Mouse (Mus musculus) spleen, postnatal 4 days (tissue): Measurements from ENCODE around the gene Stra8.

Experiments
- DNase-seq, 2 experiments: peaks; one replicate each; pipeline ENCODE4 v3.0.0; 2022; ENCODE audit warnings: low spot score in 2 of 2

Stra8 gene

DNA sequence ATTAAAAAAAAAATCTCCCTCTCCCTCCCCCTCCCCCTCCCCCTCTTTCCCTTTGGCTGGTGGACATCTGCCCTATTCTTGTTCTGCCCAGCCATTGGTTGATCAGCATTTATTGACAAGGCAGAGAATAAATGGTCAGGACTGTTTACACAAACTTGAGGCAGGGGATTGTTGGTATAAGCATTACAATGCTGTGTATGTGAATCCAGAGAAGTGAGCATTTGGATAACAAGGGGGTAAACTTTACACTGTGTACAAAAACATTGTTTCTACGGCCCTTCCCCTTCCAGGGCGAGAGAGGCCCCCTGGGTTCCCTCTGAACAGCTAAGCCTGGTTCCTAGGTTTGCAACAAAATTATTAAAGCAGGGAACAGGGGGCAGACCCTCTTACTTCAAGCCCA, 21.5 kb downstream of the Stra8 start:
- DNase-seq = no peak

GRCm38 (mm10) chr6:34942446-34942845, 22.5 kb downstream of the Stra8 start:
- no peak for DNase-seq

GRCm38 (mm10) chr6:34943499-34943898, 23.5 kb downstream of the Stra8 start:
- no peak for DNase-seq

DNA sequence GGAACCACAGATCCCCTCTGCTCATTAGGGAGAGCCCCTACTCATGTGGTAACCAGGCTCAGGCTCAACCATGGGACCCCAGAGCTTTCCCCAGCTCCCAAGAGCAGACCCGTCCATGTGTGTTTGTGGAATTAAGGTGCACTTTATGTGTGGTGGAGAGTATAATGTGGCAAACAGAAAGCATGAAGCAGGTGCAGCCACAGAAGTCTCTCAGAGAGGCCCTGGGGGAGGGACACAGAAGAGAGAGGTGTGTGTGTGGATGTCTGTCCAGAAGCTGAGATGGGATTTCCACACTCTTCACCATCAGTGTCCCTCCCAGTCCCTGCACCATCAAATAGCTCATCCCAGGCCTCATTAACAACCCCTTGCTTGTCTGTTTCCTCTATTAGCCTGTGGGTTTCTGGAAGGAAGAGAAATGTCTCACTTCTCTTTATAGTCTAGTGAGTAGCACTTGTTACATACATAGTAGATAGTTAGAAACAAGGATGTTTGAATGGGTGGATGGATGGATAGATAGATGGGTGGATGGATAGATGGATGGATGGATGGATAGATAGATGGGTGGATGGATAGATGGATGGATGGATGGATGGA, 26.6 kb downstream of the Stra8 start:
- DNase-seq = no peak

GRCm38 (mm10) chr6:34948461-34948860, 28.5 kb downstream of the Stra8 start:
- no peak for DNase-seq

- no peak for DNase-seq
These were observed 31.6 kb downstream of the Stra8 start for GRCm38 (mm10) chr6:34951518-34951917.

- no peak for DNase-seq
These were observed 32.1 kb downstream of the Stra8 start for GRCm38 (mm10) chr6:34951956-34952667.

DNA sequence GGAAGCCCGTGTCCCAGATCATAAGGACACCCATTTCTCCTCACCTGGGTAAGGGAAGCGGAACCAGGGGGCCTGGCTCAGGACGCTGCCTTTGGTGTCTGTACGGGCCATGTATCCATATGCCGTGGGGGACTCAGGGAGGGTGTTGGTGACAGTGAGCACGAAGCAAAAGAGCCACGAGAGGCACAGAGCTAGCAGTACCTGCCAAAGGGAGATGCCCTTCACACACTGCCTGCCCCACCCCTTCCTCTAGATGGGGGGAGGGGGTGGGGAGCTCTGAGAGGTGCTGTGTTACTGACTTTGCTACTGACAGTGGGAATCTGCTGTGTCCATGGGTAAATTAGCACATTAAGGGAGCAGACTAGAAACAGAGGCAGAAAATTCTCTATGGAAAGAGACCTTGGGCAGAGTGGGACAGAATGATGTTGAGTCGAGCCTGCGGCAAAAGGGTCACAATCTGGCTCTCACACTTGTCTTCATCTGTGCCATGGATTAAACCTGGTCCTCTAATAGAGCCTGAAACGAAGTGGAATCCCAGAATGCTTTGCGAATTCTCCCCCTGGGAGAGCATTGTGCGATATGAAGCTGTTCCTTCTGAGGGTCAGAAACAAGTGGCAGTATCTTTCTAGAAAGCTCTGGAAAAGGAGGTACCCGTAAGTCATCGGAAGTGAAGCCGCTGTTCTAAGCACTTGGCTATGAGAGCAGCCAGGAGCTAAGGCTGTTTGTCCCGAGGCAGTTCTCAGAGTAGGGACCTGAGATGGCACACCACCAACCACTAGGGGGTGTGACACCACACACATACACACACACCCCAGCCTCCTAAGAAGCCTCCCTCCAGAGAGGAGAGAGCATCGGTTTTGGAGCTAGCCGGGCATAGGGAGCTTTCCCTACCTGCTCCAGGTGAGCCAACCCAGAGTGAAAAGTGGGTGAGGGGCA, 35.2 kb downstream of the Stra8 start:
- no peak for DNase-seq

DNA sequence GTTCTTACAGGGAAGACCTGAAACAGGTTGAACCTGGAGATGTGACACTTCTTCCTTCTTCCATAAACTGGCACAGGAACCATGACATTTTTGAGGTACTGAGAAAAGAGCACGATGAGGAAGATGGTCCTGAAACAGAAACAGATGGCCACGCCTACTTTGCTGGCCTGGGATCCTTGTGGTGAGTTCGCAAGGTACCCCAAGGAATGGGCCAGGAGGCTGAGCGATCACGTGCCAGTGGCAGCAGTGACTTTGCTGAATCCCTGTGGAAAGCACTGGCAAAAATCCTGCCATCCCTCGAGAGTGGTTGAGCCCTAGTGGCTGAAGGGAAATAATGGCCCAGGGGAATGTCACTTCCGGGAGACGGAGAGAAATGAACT, 35.9 kb downstream of the Stra8 start:
- DNase-seq = no peak

DNA sequence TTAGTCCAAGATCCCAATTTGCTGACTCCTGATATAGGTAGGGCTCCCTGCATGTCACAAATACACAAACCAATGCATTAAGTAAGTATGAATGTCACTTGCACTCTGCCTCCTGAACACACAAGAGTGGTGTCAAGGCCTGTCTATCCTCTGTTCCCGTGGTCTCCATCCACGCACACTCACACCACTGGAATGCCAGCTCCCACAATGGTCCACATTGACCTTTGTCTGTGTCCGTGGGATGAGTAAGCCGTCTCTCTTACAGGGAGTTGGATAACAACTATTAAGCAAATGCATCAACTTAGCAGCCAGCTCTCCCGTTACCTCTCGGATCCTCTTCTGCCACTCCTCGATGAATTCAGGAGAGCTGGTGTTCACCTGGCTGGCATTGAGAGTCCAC, 39.2 kb downstream of the Stra8 start:
- no peak for DNase-seq

DNA sequence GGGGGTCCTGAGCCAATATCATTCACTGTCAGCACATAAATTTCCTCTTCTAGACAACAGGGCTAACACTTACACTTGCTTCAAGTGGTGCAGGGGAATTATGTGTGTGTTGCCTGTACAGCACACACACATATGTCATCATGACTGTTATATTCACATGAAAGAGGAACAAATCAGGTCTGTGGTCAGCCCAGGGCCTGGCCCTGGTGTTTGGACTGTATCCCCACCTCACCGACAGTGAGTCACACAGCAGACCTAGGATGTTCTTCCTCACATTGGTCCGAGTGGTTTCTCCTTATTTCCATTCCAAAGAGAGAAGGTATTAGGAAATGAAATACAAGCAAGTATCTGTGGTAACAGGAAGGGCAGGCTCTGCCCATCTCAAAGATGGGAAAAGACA, 44.6 kb downstream of the Stra8 start:
- no peak for DNase-seq

DNA sequence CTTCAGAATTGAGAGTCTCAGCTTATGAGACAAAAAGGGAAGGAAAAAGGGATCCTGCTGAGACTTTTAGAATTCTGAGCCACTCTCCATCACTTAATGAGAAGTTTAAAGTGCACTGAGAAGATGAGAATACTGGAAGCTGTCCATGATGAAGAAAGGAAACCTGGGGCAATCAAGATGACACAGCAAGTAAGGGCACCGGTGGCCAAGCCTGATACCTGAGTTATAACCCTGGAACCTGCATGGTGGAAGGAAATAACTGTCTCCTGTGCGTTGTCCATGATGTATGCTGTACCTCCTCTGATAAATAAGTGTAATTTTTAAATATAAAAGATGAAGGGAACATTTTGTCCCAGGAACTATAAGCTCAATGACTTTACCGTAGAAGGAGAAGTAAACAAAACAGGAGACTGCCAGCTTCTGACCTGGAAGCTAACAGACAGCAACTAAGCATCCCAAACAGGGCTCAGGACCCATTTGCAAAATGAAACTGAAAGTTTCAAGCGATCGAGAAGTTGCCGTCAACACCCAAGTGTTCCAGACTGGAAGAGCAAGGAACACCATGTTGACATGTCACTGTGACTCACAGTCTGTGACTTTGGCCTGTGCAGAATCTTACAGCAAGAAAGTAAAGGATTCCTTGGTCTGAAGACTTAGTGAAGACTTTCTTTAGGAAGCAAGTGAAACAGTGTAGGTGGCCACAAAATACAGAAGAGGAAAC, 46.0 kb downstream of the Stra8 start:
- no peak for DNase-seq

DNA sequence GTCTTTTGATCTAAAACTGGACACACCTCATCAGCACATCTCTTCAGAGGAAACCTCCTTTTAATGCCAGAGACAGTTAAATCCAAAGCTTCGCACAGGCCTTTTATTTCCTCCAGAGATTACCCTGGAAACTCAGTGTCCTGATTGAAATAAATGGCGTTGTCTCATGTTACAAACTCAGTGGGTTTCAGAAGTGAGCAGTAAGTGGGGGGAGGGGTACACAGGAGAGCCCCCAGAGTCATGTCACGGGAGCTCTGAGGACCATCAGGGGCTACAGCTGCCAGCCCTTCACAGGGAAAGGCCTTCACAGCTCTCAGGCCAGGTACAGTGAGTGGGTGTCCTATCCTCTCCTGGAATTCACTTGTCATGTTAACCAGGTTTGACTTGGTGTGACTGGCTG, 51.2 kb downstream of the Stra8 start:
- no peak for DNase-seq

DNA sequence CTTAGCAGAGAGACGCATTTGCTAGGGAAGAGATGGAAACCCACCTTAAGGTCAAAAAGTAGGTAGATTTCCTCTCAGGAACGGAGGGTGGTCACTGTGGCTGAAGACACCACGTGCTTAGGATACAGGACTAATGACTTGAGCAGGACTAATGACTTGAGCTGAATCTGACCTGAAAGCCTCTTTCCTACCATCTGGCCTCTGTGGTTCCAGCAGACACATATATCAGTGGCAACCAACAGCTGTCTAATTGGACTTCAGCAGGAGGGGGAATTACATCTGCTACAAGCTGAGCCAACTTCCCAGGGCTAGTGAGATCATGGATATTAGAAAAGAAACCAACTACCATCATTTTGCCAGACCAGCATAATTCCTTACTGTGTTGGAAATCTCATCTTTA, 59.3 kb downstream of the Stra8 start:
- no peak for DNase-seq

DNA sequence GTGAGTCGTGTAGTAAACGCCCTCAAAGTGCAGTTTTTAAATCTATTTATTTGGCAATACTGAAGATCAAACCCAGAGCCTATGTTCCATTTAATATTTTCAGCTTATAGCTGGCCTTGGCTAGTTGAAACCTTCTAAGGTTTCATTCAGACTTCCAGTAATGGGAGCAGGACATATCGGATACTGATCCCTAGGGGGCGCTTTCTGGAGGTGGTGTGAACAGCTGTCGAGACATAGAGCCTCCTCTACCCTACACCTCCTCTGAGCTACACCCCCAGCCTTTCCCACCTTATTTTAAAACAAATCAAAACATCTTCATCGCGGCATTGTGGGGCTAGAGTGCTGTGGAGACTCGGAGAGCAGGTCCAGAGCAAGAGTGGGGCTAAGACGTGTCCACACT, 60.7 kb downstream of the Stra8 start:
- no peak for DNase-seq

DNA sequence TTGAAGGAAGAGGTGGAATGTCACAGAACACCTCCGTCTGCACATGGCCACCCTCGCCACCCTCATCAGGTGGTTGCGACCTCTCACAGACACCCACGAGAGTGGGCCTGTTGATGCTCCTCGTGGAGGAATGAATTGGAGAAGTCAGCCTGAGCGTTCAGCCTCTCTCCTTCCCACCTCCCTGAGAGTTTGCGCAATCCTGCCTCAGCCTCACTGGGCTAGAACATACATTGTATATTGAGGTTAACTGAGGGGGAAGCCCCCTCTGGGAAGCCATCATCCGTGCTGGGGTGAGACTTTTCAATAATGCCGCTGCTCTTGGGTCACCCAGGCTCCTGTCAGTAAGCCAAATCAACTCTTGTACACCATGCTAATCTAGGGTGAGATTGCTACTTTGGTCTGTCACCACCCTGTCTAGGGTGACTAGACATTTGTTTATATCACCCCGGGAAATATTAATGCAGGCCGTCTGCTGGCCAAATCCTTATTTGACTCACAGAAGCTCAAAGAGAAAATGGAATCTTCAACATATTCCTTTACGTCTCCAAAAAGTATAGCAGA, 67.2 kb downstream of the Stra8 start:
- no peak for DNase-seq

GRCm38 (mm10) chr6:34988081-34988761, 68.3 kb downstream of the Stra8 start, which contains the start of gene Slc23a4:
TSS of gene Slc23a4 (minus strand) at chr6:34988404.
- no peak for DNase-seq
